Mouse (Mus musculus) intestine, postnatal 0 days (tissue): ENCODE measurements around the gene Armt1. TPM values are rescaled to one million over a fixed set of nuclear protein-coding genes. Genes with fewer than 3 reads are reported as not detected.

ENCODE experiments used
- ATAC-seq: fragments of 200-750 bp; cut with Nextera tagmentation; 2 replicates; pipeline ENCODE4 v1.8.0; 2017; ENCODE audit warnings: mild to moderate bottlenecking, moderate TSS enrichment, moderate library complexity
- H3K27ac ChIP-seq: fragments of 300-500 bp; sonication (generic); 2 replicates; pipeline ENCODE4 v1.5.1; 2014; ENCODE audit warnings: mild to moderate bottlenecking, low read depth, low read length, moderate library complexity
- H3K27me3 ChIP-seq: fragments of 300-500 bp; sonication (generic); replicated peaks from 2 replicates; pipeline ENCODE4 v1.6.1; 2014; ENCODE audit warnings: low read length, mixed read lengths; ENCODE audit not compliant: control insufficient read depth, insufficient read depth
- H3K36me3 ChIP-seq: fragments of 300-500 bp; sonication (generic); 2 replicates; pipeline ENCODE4 v1.6.1; 2014; ENCODE audit warnings: mild to moderate bottlenecking, moderate library complexity; ENCODE audit not compliant: control insufficient read depth, insufficient read depth
- H3K4me1 ChIP-seq: fragments of 300-500 bp; sonication (generic); replicated peaks from 2 replicates; pipeline ENCODE4 v1.6.1; 2014; ENCODE audit warnings: antibody characterized with exemption, low read length, mixed read lengths; ENCODE audit not compliant: control insufficient read depth, insufficient read depth
- H3K4me2 ChIP-seq: fragments of 300-500 bp; sonication (generic); replicated peaks from 2 replicates; pipeline ENCODE4 v1.6.1; 2014; ENCODE audit warnings: low read depth, mild to moderate bottlenecking, moderate library complexity
- H3K4me3 ChIP-seq: fragments of 300-500 bp; sonication (generic); 2 replicates; pipeline ENCODE4 v1.5.1; 2014; ENCODE audit warnings: low read depth, low read length
- H3K9ac ChIP-seq: fragments of 300-500 bp; sonication (generic); 2 replicates; pipeline ENCODE4 v1.6.1; 2014; ENCODE audit warnings: mild to moderate bottlenecking, low read depth, low read length
- H3K9me3 ChIP-seq: fragments of 300-500 bp; sonication (generic); 2 replicates; pipeline ENCODE4 v1.6.1; 2016; ENCODE audit warnings: mixed run types; ENCODE audit not compliant: control insufficient read depth
- CTCF ChIP-seq: sonication (generic); IDR thresholded peaks from 2 replicates; pipeline ENCODE4 v1.5.1; 2016; ENCODE audit warnings: low read depth, mild to moderate bottlenecking, control low read depth, antibody characterized with exemption, moderate library complexity
- WGBS: fragments of 180-500 bp; shearing (Covaris S2); extraction: QIAGEN DNeasy Blood & Tissue Kit; methylation state at CpG from one replicate; pipeline ENCODE4 v1.1.7; 2014; 5-methylcytosine and 5-hydroxymethylcytosine counted together
- polyA plus RNA-seq: library from polyadenylated mRNA; unstranded; fragments of >200 nt; fragmentation: Nextera tagmentation; extraction: Ambion mirVana; gene quantifications from 2 replicates; pipeline ENCODE4 v1.2.1, GENCODE M21; 2015

The Armt1 gene
- polyA plus RNA-seq, 1 experiment from 2014 or later = 9.5 TPM

DNA sequence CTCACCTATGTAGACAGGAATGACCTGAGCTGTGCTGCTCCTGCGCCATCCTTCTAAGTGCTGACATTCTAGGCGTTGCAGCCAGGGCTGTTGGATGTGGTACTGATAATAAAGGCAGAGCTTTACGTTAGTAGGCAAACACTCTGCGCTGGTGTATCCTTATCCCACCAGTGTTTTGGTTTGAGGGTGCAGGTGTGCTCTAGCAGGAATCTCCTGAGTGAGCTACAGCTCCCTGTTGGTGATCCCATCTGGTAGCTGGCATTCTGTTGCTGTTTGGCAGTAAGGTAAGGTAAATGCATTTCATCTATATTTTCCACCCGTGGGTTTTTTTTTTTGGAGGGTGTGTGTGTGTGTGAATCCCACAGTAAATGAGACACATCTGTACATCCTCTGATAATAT, 34.2 kb upstream of the Armt1 start:
- H3K9me3 ChIP-seq = no peaks in the 10 kb centered on the region
- H3K27me3 ChIP-seq = no peaks in the 10 kb centered on the region
- 75% methylated on average over 5 of the region's 5 CpGs for WGBS
- no peak for TF ChIP-seq CTCF
- no peak overlapping the region for H3K9ac ChIP-seq
- H3K36me3 ChIP-seq = peaks cover 33% of the 10 kb centered on the region
- no peak overlapping the region for H3K4me2 ChIP-seq
- H3K27ac ChIP-seq = no peak overlapping the region
- ATAC-seq = no peak
- H3K4me1 ChIP-seq = no peaks in the 10 kb centered on the region
- no peak overlapping the region for H3K4me3 ChIP-seq

- Histone ChIP-seq H3K4me1 (no peaks in the 10 kb centered on the region), H3K4me2 (no peak overlapping the region), H3K4me3 (no peak overlapping the region), H3K9me3 (no peaks in the 10 kb centered on the region), H3K27me3 (no peaks in the 10 kb centered on the region), H3K9ac (no peak overlapping the region), H3K27ac (no peak overlapping the region), H3K36me3 (peaks cover 47% of the 10 kb centered on the region)
- ATAC-seq = no peak; the same call in 1 of the 2 replicates
- 59% methylated on average over 5 of the region's 5 CpGs for WGBS
- peak; percentile 84 for TF ChIP-seq CTCF
Measured at GRCm38 (mm10) chr10:4404895-4405491, 27.3 kb upstream of the Armt1 start.

DNA sequence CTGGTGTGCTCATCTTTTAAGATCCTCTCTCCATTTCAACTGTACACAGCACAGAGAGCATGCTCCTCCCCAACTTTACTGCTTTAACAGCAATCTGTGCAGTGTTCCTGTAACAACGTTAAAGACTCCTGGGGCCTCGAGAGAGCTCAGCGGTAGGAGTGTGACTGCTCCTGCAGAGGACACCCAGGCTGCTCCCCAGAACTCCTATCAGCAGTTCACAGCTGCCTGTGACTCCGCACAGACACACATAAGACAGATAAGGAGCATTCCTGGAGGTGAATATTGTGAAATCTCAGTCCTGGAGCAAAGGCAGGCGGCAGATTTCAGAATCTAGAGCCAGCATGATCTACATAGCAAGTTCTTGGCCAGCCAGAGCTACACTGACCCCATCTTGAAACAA, 26.8 kb upstream of the Armt1 start:
- no peak overlapping the region for H3K27ac ChIP-seq
- no peaks in the 10 kb centered on the region for H3K27me3 ChIP-seq
- H3K4me2 ChIP-seq = no peak overlapping the region
- WGBS = 41% methylated on average over 5 of the region's 5 CpGs
- no peak overlapping the region for H3K9ac ChIP-seq
- H3K4me3 ChIP-seq = no peak overlapping the region
- H3K36me3 ChIP-seq = peaks cover 52% of the 10 kb centered on the region
- no peaks in the 10 kb centered on the region for H3K4me1 ChIP-seq
- H3K9me3 ChIP-seq = no peaks in the 10 kb centered on the region
- peak; percentile 74 for ATAC-seq
- no peak for TF ChIP-seq CTCF

DNA sequence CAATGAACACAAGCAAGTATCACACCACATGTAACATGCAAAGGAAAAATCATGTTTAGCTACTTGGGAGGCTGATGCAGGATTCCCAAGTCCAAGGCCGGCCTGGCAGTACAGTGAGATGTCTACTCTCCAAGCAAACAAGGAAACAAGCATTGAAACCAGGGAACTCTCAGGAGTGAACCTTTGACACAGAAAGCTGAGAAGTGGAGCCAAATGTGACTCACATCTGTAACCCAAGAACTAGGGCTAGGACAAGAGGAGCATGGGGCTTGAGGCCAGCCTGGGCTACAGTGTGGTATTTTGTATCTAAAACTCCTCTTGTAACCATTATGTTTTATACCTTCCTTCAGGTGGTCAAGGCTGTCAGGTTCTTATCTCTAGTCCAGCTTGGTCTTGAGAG, 25.1 kb upstream of the Armt1 start:
- no peak overlapping the region for H3K4me2 ChIP-seq
- H3K27ac ChIP-seq = no peak overlapping the region
- H3K36me3 ChIP-seq = peaks cover 55% of the 10 kb centered on the region
- WGBS = 76% methylated on average over 1 of the region's 1 CpGs
- H3K9me3 ChIP-seq = no peaks in the 10 kb centered on the region
- no peak overlapping the region for H3K4me3 ChIP-seq
- no peak overlapping the region for H3K9ac ChIP-seq
- no peaks in the 10 kb centered on the region for H3K27me3 ChIP-seq
- no peak for TF ChIP-seq CTCF
- H3K4me1 ChIP-seq = no peaks in the 10 kb centered on the region
- no peak; the same call in 1 of the 2 replicates for ATAC-seq

DNA sequence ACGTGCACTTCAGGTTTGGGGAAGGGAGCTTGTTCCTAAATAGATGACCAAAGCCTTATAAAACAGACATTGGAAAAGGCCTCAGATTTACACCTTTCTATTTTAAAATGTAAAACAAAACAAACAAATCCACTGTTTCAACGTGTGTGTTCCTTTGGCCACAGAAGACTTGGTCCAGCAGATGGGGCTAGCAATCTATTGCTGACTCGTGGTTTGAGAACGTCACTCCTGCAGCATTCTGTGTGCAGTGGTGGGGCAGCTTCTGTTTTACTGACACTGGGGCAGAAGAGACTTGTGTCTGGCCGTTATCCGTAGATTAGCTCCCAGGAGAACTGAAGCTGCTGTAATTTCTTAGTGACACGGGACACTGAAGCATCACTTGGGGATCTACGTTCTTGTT, 7.0 kb upstream of the Armt1 start:
- TF ChIP-seq CTCF = peak; percentile 68
- Histone ChIP-seq H3K36me3 (peaks cover 55% of the 10 kb centered on the region), H3K27me3 (no peaks in the 10 kb centered on the region), H3K27ac (no peak overlapping the region), H3K4me3 (no peak overlapping the region), H3K9me3 (no peaks in the 10 kb centered on the region), H3K4me2 (no peak overlapping the region), H3K9ac (no peak overlapping the region), H3K4me1 (no peaks in the 10 kb centered on the region)
- no peak for ATAC-seq
- 68% methylated on average over 8 of the region's 8 CpGs for WGBS

DNA sequence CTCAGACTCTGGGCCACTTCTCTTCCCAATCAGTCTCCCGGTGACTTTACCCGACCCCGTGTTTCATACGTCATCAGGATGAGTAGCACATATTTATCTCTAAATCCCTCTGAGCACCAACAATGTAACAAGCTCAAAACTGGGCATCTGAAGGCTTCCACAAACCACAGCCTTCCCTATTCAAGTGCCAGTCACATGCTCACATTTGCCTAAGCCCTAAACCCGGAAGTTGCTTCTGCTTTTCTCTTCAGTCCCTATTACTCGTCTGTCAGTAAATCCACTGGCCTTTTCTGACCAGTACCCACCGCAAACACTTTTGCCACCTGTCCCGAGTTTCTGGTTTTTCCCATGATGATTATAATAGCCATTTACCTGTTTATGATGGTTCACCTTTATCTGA, 1.9 kb upstream of the Armt1 start:
- WGBS = 82% methylated on average over 8 of the region's 8 CpGs
- Histone ChIP-seq H3K36me3 (peaks cover 19% of the 10 kb centered on the region), H3K9ac (no peak overlapping the region), H3K4me2 (peak overlapping the region; percentile 61; the same call in 1 of the 2 replicates), H3K27me3 (no peaks in the 10 kb centered on the region), H3K27ac (no peak overlapping the region), H3K9me3 (no peaks in the 10 kb centered on the region), H3K4me1 (no peaks in the 10 kb centered on the region), H3K4me3 (no peak overlapping the region)
- TF ChIP-seq CTCF = no peak
- ATAC-seq = no peak

DNA sequence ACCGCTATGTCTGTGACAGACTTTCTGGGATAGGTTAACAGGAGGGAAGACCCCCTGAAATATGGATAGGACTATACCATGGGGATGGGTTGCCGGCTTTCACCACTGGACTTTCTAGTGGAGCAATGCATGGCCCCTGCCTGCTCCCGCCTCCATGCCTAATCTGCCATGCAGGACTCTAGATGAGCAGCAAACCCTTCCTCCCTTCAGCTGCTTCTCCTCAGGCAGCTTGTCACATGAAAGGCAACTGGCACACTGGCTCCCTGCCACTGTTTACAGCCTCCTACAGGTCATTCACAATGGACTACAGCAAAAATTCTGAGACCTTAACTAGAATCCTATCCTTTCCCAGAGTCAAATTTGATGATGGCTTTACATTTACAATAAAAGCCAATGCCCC, 1.4 kb upstream of the Armt1 start:
- H3K27me3 ChIP-seq = no peaks in the 10 kb centered on the region
- WGBS = 87% methylated on average over 3 of the region's 3 CpGs
- H3K9ac ChIP-seq = no peak overlapping the region
- no peak overlapping the region for H3K27ac ChIP-seq
- H3K36me3 ChIP-seq = peaks cover 16% of the 10 kb centered on the region
- no peaks in the 10 kb centered on the region for H3K9me3 ChIP-seq
- no peak for TF ChIP-seq CTCF
- no peak overlapping the region for H3K4me3 ChIP-seq
- ATAC-seq = no peak
- H3K4me1 ChIP-seq = no peaks in the 10 kb centered on the region
- H3K4me2 ChIP-seq = peak overlapping the region; percentile 61
